Mouse (Mus musculus): ENCODE results near the gene Speer4f1. TPM values are rescaled to one million over a fixed set of nuclear protein-coding genes. Genes with fewer than 3 reads are reported as not detected.
"Not testable (repeated sequence)": the region's sequence is repeated elsewhere in the genome, so short reads cannot be mapped to it uniquely, and the experiment has no call there.

Gene Speer4f1
- not detected in 2 replicates for total RNA-seq (2014; rRNA removed)
- not detected in 2 replicates for polyA plus RNA-seq (2015; fragmentation: Nextera tagmentation; extraction: Ambion mirVana)

- H3K9me3 ChIP-seq (ENCODE audit: low read length); DNase-seq; H3K27me3 ChIP-seq (ENCODE audit: insufficient read depth, low read length); H3K4me2 ChIP-seq (ENCODE audit: low read depth); H3K4me3 ChIP-seq (ENCODE audit: low read depth, low read length); ATAC-seq; H3K4me1 ChIP-seq (ENCODE audit: insufficient read depth); H3K27ac ChIP-seq (ENCODE audit: low read depth, low read length); H3K9ac ChIP-seq; H3K36me3 ChIP-seq (ENCODE audit: insufficient read depth): not testable (repeated sequence)
- WGBS = 95% methylated on average over 1 of the region's 1 CpGs
Measured at GRCm38 (mm10) chr5:17475798-17476197, at the start of gene Speer4f1. Gene Speer4f1 (plus strand): TSS chr5:17476098.

- H3K4me2 ChIP-seq (ENCODE audit: low read depth) = no peak overlapping the region
- H3K9me3 ChIP-seq (ENCODE audit: low read length) = no peaks in the 10 kb centered on the region
- H3K9ac ChIP-seq = no peak overlapping the region
- H3K36me3 ChIP-seq (ENCODE audit: insufficient read depth) = no peaks in the 10 kb centered on the region
- ATAC-seq (no peak), DNase-seq (no peak)
- 76% methylated on average over 1 of the region's 1 CpGs for WGBS
- H3K27me3 ChIP-seq (ENCODE audit: insufficient read depth, low read length) = no peaks in the 10 kb centered on the region
- no peak for TF ChIP-seq CTCF (IDR thresholded peaks at IDR 0.05; ENCODE audit: low read depth)
- H3K27ac ChIP-seq (ENCODE audit: low read depth, low read length) = no peak overlapping the region
- H3K4me1 ChIP-seq (ENCODE audit: insufficient read depth) = no peaks in the 10 kb centered on the region
- no peak overlapping the region for H3K4me3 ChIP-seq (ENCODE audit: low read depth, low read length)
Measured at GRCm38 (mm10) chr5:17426930-17427329, 49.0 kb upstream of the Speer4f1 start.

- ATAC-seq (no peak), DNase-seq (no peak)
- Histone ChIP-seq H3K36me3 (ENCODE audit: insufficient read depth) (no peaks in the 10 kb centered on the region), H3K4me2 (ENCODE audit: low read depth) (no peak overlapping the region), H3K4me3 (ENCODE audit: low read depth, low read length) (no peak overlapping the region), H3K9ac (no peak overlapping the region), H3K27me3 (ENCODE audit: insufficient read depth, low read length) (no peaks in the 10 kb centered on the region), H3K27ac (ENCODE audit: low read depth, low read length) (no peak overlapping the region), H3K4me1 (ENCODE audit: insufficient read depth) (no peaks in the 10 kb centered on the region), H3K9me3 (ENCODE audit: low read length) (no peaks in the 10 kb centered on the region)
- 45% methylated on average over 3 of the region's 3 CpGs for WGBS
- no peak for TF ChIP-seq CTCF (IDR thresholded peaks at IDR 0.05; ENCODE audit: low read depth)
Measured at GRCm38 (mm10) chr5:17434721-17435120, 41.2 kb upstream of the Speer4f1 start.

- Histone ChIP-seq H3K36me3 (ENCODE audit: insufficient read depth) (no peaks in the 10 kb centered on the region), H3K4me2 (ENCODE audit: low read depth) (no peak overlapping the region), H3K4me3 (ENCODE audit: low read depth, low read length) (no peak overlapping the region), H3K27ac (ENCODE audit: low read depth, low read length) (no peak overlapping the region), H3K27me3 (ENCODE audit: insufficient read depth, low read length) (no peaks in the 10 kb centered on the region), H3K4me1 (ENCODE audit: insufficient read depth) (no peaks in the 10 kb centered on the region), H3K9me3 (ENCODE audit: low read length) (no peaks in the 10 kb centered on the region), H3K9ac (no peak overlapping the region)
- ATAC-seq (no peak), DNase-seq (no peak)
- 13% methylated on average over 2 of the region's 2 CpGs for WGBS
- TF ChIP-seq CTCF (IDR thresholded peaks at IDR 0.05; ENCODE audit: low read depth) = no peak
Measured at GRCm38 (mm10) chr5:17436209-17436608, 39.7 kb upstream of the Speer4f1 start.

- ATAC-seq = no peak
- H3K27ac ChIP-seq (ENCODE audit: low read depth, low read length) = no peak overlapping the region
- no peaks in the 10 kb centered on the region for H3K36me3 ChIP-seq (ENCODE audit: insufficient read depth)
- no peak overlapping the region for H3K4me2 ChIP-seq (ENCODE audit: low read depth)
- H3K4me3 ChIP-seq (ENCODE audit: low read depth, low read length) = no peak overlapping the region
- no peaks in the 10 kb centered on the region for H3K27me3 ChIP-seq (ENCODE audit: insufficient read depth, low read length)
- no peak for TF ChIP-seq CTCF (IDR thresholded peaks at IDR 0.05; ENCODE audit: low read depth)
- H3K9me3 ChIP-seq (ENCODE audit: low read length) = no peaks in the 10 kb centered on the region
- no peak overlapping the region for H3K9ac ChIP-seq
- no peaks in the 10 kb centered on the region for H3K4me1 ChIP-seq (ENCODE audit: insufficient read depth)
- no peak for DNase-seq
Measured at GRCm38 (mm10) chr5:17439487-17440102, 36.3 kb upstream of the Speer4f1 start.

GRCm38 (mm10) chr5:17454059-17454458, 21.8 kb upstream of the Speer4f1 start:
- no peaks in the 10 kb centered on the region for H3K9me3 ChIP-seq (ENCODE audit: low read length)
- no peaks in the 10 kb centered on the region for H3K4me1 ChIP-seq (ENCODE audit: insufficient read depth)
- no peak for TF ChIP-seq CTCF (IDR thresholded peaks at IDR 0.05; ENCODE audit: low read depth)
- WGBS = 84% methylated on average over 5 of the region's 5 CpGs
- H3K27ac ChIP-seq (ENCODE audit: low read depth, low read length) = no peak overlapping the region
- H3K4me2 ChIP-seq (ENCODE audit: low read depth) = no peak overlapping the region
- H3K27me3 ChIP-seq (ENCODE audit: insufficient read depth, low read length) = no peaks in the 10 kb centered on the region
- no peak for DNase-seq
- no peak overlapping the region for H3K4me3 ChIP-seq (ENCODE audit: low read depth, low read length)
- ATAC-seq = no peak
- H3K36me3 ChIP-seq (ENCODE audit: insufficient read depth) = no peaks in the 10 kb centered on the region
- H3K9ac ChIP-seq = no peak overlapping the region

- Histone ChIP-seq H3K36me3 (ENCODE audit: insufficient read depth) (no peaks in the 10 kb centered on the region), H3K4me1 (ENCODE audit: insufficient read depth) (no peaks in the 10 kb centered on the region), H3K27me3 (ENCODE audit: insufficient read depth, low read length) (no peaks in the 10 kb centered on the region), H3K4me3 (ENCODE audit: low read depth, low read length) (no peak overlapping the region), H3K4me2 (ENCODE audit: low read depth) (no peak overlapping the region), H3K27ac (ENCODE audit: low read depth, low read length) (no peak overlapping the region), H3K9ac (no peak overlapping the region), H3K9me3 (ENCODE audit: low read length) (no peaks in the 10 kb centered on the region)
- TF ChIP-seq CTCF (IDR thresholded peaks at IDR 0.05; ENCODE audit: low read depth) = no peak
- no peak for DNase-seq
- 85% methylated on average over 6 of the region's 6 CpGs for WGBS
- no peak for ATAC-seq
Measured at GRCm38 (mm10) chr5:17454952-17455586, 20.8 kb upstream of the Speer4f1 start.

Measured in forebrain, postnatal 0 days (tissue).